Mouse (Mus musculus) right cerebral cortex, postnatal 4 days (tissue): ENCODE results near the gene Lpar2.

Experiments used
- DNase-seq: peaks from one replicate; pipeline ENCODE4 v3.0.0-alpha.2; 2022

Gene Lpar2

GRCm38 (mm10) chr8:69808094-69808863, 13.9 kb upstream of the Lpar2 start, which contains the start of gene Gmip:
Gene Gmip (plus strand): TSS chr8:69808679.
- peak; percentile 70 for DNase-seq

- peak; percentile 44 for DNase-seq
Measured at GRCm38 (mm10) chr8:69808864-69809403, 13.3 kb upstream of the Lpar2 start.

GRCm38 (mm10) chr8:69809820-69810219, 12.4 kb upstream of the Lpar2 start:
- DNase-seq: no peak

GRCm38 (mm10) chr8:69814881-69815280, 7.3 kb upstream of the Lpar2 start:
- DNase-seq: no peak

- DNase-seq: no peak
Measured at GRCm38 (mm10) chr8:69815396-69815795, 6.8 kb upstream of the Lpar2 start.

- no peak for DNase-seq
Measured at GRCm38 (mm10) chr8:69820466-69820865, 1.8 kb upstream of the Lpar2 start.

GRCm38 (mm10) chr8:69821971-69822385, 251 bp upstream of the Lpar2 start:
- DNase-seq: peak; percentile 66

GRCm38 (mm10) chr8:69826371-69826770, 4.1 kb downstream of the Lpar2 start:
- no peak for DNase-seq

GRCm38 (mm10) chr8:69832298-69832853, 10.1 kb downstream of the Lpar2 start, which contains the start of gene Pbx4:
Gene Pbx4 (plus strand): TSS chr8:69832491.
- peak; percentile 90 for DNase-seq

GRCm38 (mm10) chr8:69837057-69837682, 14.9 kb downstream of the Lpar2 start:
- DNase-seq: no peak

GRCm38 (mm10) chr8:69847167-69848065, 25.2 kb downstream of the Lpar2 start:
- no peak for DNase-seq

- no peak for DNase-seq
Measured at GRCm38 (mm10) chr8:69848951-69849350, 26.7 kb downstream of the Lpar2 start.

- no peak for DNase-seq
Measured at GRCm38 (mm10) chr8:69849899-69850298, 27.7 kb downstream of the Lpar2 start.

GRCm38 (mm10) chr8:69850926-69851506, 28.8 kb downstream of the Lpar2 start:
- DNase-seq: no peak

GRCm38 (mm10) chr8:69853869-69854268, 31.6 kb downstream of the Lpar2 start:
- DNase-seq: no peak

GRCm38 (mm10) chr8:69860807-69861206, 38.6 kb downstream of the Lpar2 start:
- no peak for DNase-seq

GRCm38 (mm10) chr8:69861251-69861650, 39.0 kb downstream of the Lpar2 start:
- no peak for DNase-seq

GRCm38 (mm10) chr8:69863387-69864020, 41.3 kb downstream of the Lpar2 start:
- DNase-seq: no peak

GRCm38 (mm10) chr8:69864180-69864579, 42.0 kb downstream of the Lpar2 start:
- no peak for DNase-seq

GRCm38 (mm10) chr8:69867696-69868326, 45.6 kb downstream of the Lpar2 start:
- no peak for DNase-seq
